Mouse (Mus musculus) heart, embryonic 12.5 days (tissue): ENCODE measurements around the gene Mtmr3. TPM values are rescaled to one million over a fixed set of nuclear protein-coding genes. Genes with fewer than 3 reads are reported as not detected.

ENCODE experiments used
- ATAC-seq: fragments of 200-750 bp; cut with Nextera tagmentation; 2 replicates; pipeline ENCODE4 v1.8.0; 2017; ENCODE audit warnings: moderate TSS enrichment, moderate library complexity; ENCODE audit not compliant: insufficient number of reproducible peaks, low FRiP score
- H3K27ac ChIP-seq: fragments of 300-500 bp; sonication (generic); 2 replicates; pipeline ENCODE4 v1.5.1; 2016; ENCODE audit warnings: mild to moderate bottlenecking, moderate library complexity; ENCODE audit not compliant: poor library complexity, severe bottlenecking
- H3K27me3 ChIP-seq: fragments of 300-500 bp; sonication (generic); replicated peaks from 2 replicates; pipeline ENCODE4 v1.6.1; 2016; ENCODE audit warnings: mild to moderate bottlenecking, moderate library complexity
- H3K36me3 ChIP-seq: fragments of 300-500 bp; sonication (generic); 2 replicates; pipeline ENCODE4 v1.6.1; 2016; ENCODE audit warnings: mild to moderate bottlenecking, moderate library complexity
- H3K4me1 ChIP-seq: fragments of 300-500 bp; sonication (generic); replicated peaks from 2 replicates; pipeline ENCODE4 v1.6.1; 2016; ENCODE audit warnings: mild to moderate bottlenecking
- H3K4me2 ChIP-seq: fragments of 300-500 bp; sonication (generic); 2 replicates; pipeline ENCODE4 v1.6.1; 2016; ENCODE audit warnings: mild to moderate bottlenecking, moderate library complexity
- H3K4me3 ChIP-seq: fragments of 300-500 bp; sonication (generic); 2 replicates; pipeline ENCODE4 v1.5.1; 2016; ENCODE audit warnings: mild to moderate bottlenecking
- H3K9ac ChIP-seq: fragments of 300-500 bp; sonication (generic); 2 replicates; pipeline ENCODE4 v1.6.1; 2016; ENCODE audit warnings: mild to moderate bottlenecking, moderate library complexity
- H3K9me3 ChIP-seq: fragments of 300-500 bp; sonication (generic); replicated peaks from 2 replicates; pipeline ENCODE4 v1.6.1; 2016; ENCODE audit warnings: mild to moderate bottlenecking, moderate library complexity
- WGBS: fragments of 180-500 bp; shearing (Covaris S2); methylation state at CpG from one replicate; pipeline ENCODE4 v1.1.7; 2016; 5-methylcytosine and 5-hydroxymethylcytosine counted together
- polyA plus RNA-seq: library from polyadenylated mRNA; unstranded; fragments of >200 nt; fragmentation: Nextera tagmentation; extraction: Ambion mirVana; gene quantifications from 2 replicates; pipeline ENCODE4 v1.2.1, GENCODE M21; 2016

Gene Mtmr3
- polyA plus RNA-seq: 33.5 and 33.9 TPM in 2 replicates

GRCm38 (mm10) chr11:4594608-4595500 lies at the start of gene Mtmr3:
Mtmr3 (minus strand) TSS chr11:4594863.
- peaks cover 14% of the 10 kb centered on the region for H3K4me1 ChIP-seq
- H3K9me3 ChIP-seq: no peaks in the 10 kb centered on the region
- H3K36me3 ChIP-seq: no peaks in the 10 kb centered on the region
- 4% methylated on average over 51 of the region's 53 CpGs for WGBS
- H3K4me2 ChIP-seq: peak within 1 kb of the TSS; percentile 70
- H3K9ac ChIP-seq: peak within 1 kb of the TSS; percentile 94
- H3K27me3 ChIP-seq: no peaks in the 10 kb centered on the region
- ATAC-seq: peak; percentile 92
- H3K4me3 ChIP-seq: peak within 1 kb of the TSS; percentile 93
- H3K27ac ChIP-seq: peak within 1 kb of the TSS; percentile 93

- WGBS: 58% methylated on average over 5 of the region's 5 CpGs
- Histone ChIP-seq H3K36me3 (peaks cover 35% of the 10 kb centered on the region), H3K4me3 (no peak overlapping the region), H3K9me3 (no peaks in the 10 kb centered on the region), H3K27ac (no peak overlapping the region), H3K4me2 (no peak overlapping the region), H3K4me1 (peaks cover 6% of the 10 kb centered on the region), H3K9ac (no peak overlapping the region), H3K27me3 (no peaks in the 10 kb centered on the region)
- ATAC-seq: no peak
These were observed 49.1 kb upstream of the Mtmr3 start for GRCm38 (mm10) chr11:4643722-4644121.

- Histone ChIP-seq H3K4me2 (no peak overlapping the region), H3K9ac (no peak overlapping the region), H3K36me3 (peaks cover 10% of the 10 kb centered on the region), H3K4me3 (no peak overlapping the region), H3K9me3 (no peaks in the 10 kb centered on the region), H3K27me3 (no peaks in the 10 kb centered on the region), H3K4me1 (peaks cover 20% of the 10 kb centered on the region), H3K27ac (no peak overlapping the region)
- ATAC-seq: no peak
These were observed 46.5 kb upstream of the Mtmr3 start for GRCm38 (mm10) chr11:4641185-4641584.

GRCm38 (mm10) chr11:4638261-4638660 lies 43.6 kb upstream of the Mtmr3 start:
- Histone ChIP-seq H3K27me3 (no peaks in the 10 kb centered on the region), H3K36me3 (peaks cover 9% of the 10 kb centered on the region), H3K27ac (peak overlapping the region; percentile 34), H3K9me3 (no peaks in the 10 kb centered on the region), H3K4me3 (peak overlapping the region; percentile 79), H3K4me2 (peak overlapping the region; percentile 92), H3K9ac (peak overlapping the region; percentile 73), H3K4me1 (peaks cover 20% of the 10 kb centered on the region)
- no peak for ATAC-seq
- WGBS: 20% methylated on average over 7 of the region's 7 CpGs

- peaks cover 9% of the 10 kb centered on the region for H3K36me3 ChIP-seq
- under 1% methylated on average over 35 of the region's 35 CpGs for WGBS
- H3K27ac ChIP-seq: peak within 1 kb of the TSS; percentile 34
- no peaks in the 10 kb centered on the region for H3K27me3 ChIP-seq
- H3K4me3 ChIP-seq: peak within 1 kb of the TSS; percentile 79
- no peaks in the 10 kb centered on the region for H3K9me3 ChIP-seq
- ATAC-seq: peak; percentile 96
- peak within 1 kb of the TSS; percentile 73 for H3K9ac ChIP-seq
- H3K4me1 ChIP-seq: peaks cover 20% of the 10 kb centered on the region
- peak within 1 kb of the TSS; percentile 92 for H3K4me2 ChIP-seq
These were observed 43.0 kb upstream of the Mtmr3 start, which contains the start of gene Ascc2 for GRCm38 (mm10) chr11:4637534-4638234. Ascc2 (plus strand) TSS chr11:4637747.

GRCm38 (mm10) chr11:4636782-4637342 lies 42.2 kb upstream of the Mtmr3 start:
- no peak for ATAC-seq
- Histone ChIP-seq H3K27ac (peak overlapping the region; percentile 34), H3K9me3 (no peaks in the 10 kb centered on the region), H3K4me1 (peaks cover 20% of the 10 kb centered on the region), H3K36me3 (peaks cover 5% of the 10 kb centered on the region), H3K4me2 (peak overlapping the region; percentile 92), H3K9ac (no peak overlapping the region), H3K4me3 (peak overlapping the region; percentile 79), H3K27me3 (no peaks in the 10 kb centered on the region)
- WGBS: 48% methylated on average over 5 of the region's 5 CpGs

GRCm38 (mm10) chr11:4634395-4634794 lies 39.7 kb upstream of the Mtmr3 start:
- Histone ChIP-seq H3K4me3 (no peak overlapping the region), H3K27ac (no peak overlapping the region), H3K36me3 (no peaks in the 10 kb centered on the region), H3K9me3 (no peaks in the 10 kb centered on the region), H3K9ac (no peak overlapping the region), H3K4me2 (no peak overlapping the region), H3K27me3 (no peaks in the 10 kb centered on the region), H3K4me1 (peaks cover 41% of the 10 kb centered on the region)
- WGBS: 58% methylated on average over 5 of the region's 5 CpGs
- ATAC-seq: no peak

GRCm38 (mm10) chr11:4633420-4633819 lies 38.8 kb upstream of the Mtmr3 start:
- Histone ChIP-seq H3K4me3 (no peak overlapping the region), H3K36me3 (no peaks in the 10 kb centered on the region), H3K9me3 (no peaks in the 10 kb centered on the region), H3K4me1 (peaks cover 40% of the 10 kb centered on the region), H3K27me3 (no peaks in the 10 kb centered on the region), H3K4me2 (no peak overlapping the region), H3K9ac (no peak overlapping the region), H3K27ac (no peak overlapping the region)
- no peak for ATAC-seq
- whole genome bisulfite sequencing: 58% methylated on average over 2 of the region's 2 CpGs

GRCm38 (mm10) chr11:4629861-4630280 lies 35.2 kb upstream of the Mtmr3 start:
- Histone ChIP-seq H3K9ac (no peak overlapping the region), H3K4me2 (peak overlapping the region; percentile 22), H3K4me3 (no peak overlapping the region), H3K9me3 (no peaks in the 10 kb centered on the region), H3K27ac (peak overlapping the region; percentile 83), H3K27me3 (no peaks in the 10 kb centered on the region), H3K36me3 (no peaks in the 10 kb centered on the region), H3K4me1 (peaks cover 29% of the 10 kb centered on the region)
- ATAC-seq: no peak
- WGBS: 8% methylated on average over 8 of the region's 8 CpGs

- WGBS: 87% methylated on average over 7 of the region's 7 CpGs
- H3K27ac ChIP-seq: no peak overlapping the region
- H3K4me1 ChIP-seq: peaks cover 29% of the 10 kb centered on the region
- no peak overlapping the region for H3K9ac ChIP-seq
- no peaks in the 10 kb centered on the region for H3K36me3 ChIP-seq
- H3K4me2 ChIP-seq: no peak overlapping the region
- H3K27me3 ChIP-seq: no peaks in the 10 kb centered on the region
- ATAC-seq: no peak
- no peaks in the 10 kb centered on the region for H3K9me3 ChIP-seq
- no peak overlapping the region for H3K4me3 ChIP-seq
These were observed 33.0 kb upstream of the Mtmr3 start for GRCm38 (mm10) chr11:4627636-4628035.

- WGBS: 72% methylated on average over 7 of the region's 7 CpGs
- Histone ChIP-seq H3K9me3 (no peaks in the 10 kb centered on the region), H3K4me2 (no peak overlapping the region), H3K4me3 (no peak overlapping the region), H3K4me1 (peaks cover 23% of the 10 kb centered on the region), H3K27me3 (no peaks in the 10 kb centered on the region), H3K36me3 (no peaks in the 10 kb centered on the region), H3K27ac (no peak overlapping the region), H3K9ac (no peak overlapping the region)
- no peak for ATAC-seq
These were observed 31.3 kb upstream of the Mtmr3 start for GRCm38 (mm10) chr11:4625931-4626330.
